Mouse (Mus musculus) cerebellum, adult 11 months (tissue): ENCODE measurements around the gene AC124502.3.
A peak's percentile ranks its signal among the peaks of the same experiment; 100 is the strongest.
"Not testable (repeated sequence)": the region's sequence is repeated elsewhere in the genome, so short reads cannot be mapped to it uniquely, and the experiment has no call there.

ENCODE experiments used
- DNase-seq: peaks from one replicate; pipeline ENCODE4 v3.0.0; 2022

Gene AC124502.3

DNA sequence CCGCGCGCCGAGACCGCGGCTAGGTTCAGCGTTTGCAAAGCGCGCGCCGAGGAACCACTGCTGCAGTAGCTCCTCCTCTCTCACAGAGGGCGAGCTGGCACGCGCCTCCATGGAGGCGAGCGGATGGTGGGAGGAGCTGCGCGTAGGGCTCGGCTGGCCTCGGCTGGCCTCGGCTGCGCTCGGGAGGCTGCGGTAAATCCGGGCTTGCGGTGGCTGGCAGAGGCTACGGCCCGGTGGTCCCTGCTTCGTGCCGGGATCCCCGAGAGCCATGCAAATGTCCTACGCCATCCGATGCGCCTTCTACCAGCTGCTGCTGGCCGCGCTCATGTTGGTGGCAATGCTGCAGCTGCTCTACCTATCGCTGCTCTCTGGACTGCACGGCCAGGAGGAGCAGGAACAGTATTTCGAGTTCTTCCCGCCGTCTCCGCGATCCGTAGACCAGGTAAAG is at the start of gene AC124502.3, which contains the start of gene B4gat1:
Gene AC124502.3 (plus strand): TSS at position 183 of the 448 bp plus-strand sequence.
Gene B4gat1 (plus strand): TSS at position 118 of the 448 bp plus-strand sequence.
- peak; percentile 92 for DNase-seq

DNA sequence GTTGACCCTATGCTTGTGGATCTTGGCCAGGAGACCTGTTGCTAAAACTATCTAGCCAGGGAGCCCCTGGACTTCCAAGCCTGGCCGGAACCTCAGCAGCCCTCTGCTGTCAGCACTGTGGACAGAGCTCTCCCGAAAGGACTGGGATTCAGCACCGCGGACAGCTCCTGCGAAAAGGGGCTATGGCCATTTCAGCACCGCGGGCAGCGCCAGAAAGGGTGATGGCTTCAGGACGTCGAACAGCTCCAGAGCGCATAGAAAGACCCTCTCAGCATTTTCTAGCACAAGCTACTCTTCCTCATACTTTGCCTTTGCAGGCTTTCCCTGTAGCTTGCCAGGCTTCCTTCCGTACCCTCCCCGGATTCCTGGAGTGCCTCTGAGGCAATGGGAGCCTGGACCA is 49.7 kb upstream of the AC124502.3 start:
- DNase-seq = peak; percentile 35

DNA sequence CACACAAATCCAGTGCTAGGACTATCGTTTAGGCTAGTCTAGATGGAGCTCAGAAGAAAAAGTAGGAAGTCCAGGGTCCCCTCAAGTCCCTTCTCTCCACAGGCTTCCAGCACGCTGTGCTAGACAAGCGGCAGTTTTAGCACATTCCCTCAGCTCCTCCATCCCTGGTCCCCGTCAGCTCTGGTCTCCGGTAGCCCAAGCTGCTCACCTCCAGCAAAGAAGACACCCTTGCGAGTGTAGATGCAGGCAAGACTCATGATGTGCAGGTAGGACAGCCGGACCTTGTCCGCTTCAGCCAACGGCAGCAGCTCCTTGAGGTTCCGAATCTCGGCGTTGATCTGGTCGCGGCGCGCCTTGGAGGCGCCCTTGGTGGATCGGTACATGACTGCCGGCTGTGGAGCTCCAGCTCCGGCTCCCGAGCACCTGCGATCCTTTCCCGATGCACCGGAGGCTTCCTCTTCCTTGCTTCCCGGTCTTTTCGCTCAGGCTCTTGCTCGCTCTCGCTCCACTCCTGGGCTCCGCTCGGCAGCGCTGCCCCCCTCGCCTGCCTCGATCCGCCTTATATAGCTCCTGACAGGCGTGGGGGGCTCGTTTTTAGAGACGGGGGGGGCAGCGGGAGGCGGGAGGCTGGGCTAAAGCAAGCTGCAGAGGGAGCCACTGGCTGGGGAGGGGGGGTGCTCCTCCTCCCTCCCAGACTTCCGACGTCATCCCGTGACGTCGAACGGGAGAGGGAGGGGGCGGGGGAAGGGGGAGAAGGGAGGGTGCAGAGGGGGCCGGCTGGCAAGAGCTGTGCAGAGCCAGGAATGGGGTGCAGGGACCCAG is 49.0 kb upstream of the AC124502.3 start:
- peak; percentile 80 for DNase-seq

DNA sequence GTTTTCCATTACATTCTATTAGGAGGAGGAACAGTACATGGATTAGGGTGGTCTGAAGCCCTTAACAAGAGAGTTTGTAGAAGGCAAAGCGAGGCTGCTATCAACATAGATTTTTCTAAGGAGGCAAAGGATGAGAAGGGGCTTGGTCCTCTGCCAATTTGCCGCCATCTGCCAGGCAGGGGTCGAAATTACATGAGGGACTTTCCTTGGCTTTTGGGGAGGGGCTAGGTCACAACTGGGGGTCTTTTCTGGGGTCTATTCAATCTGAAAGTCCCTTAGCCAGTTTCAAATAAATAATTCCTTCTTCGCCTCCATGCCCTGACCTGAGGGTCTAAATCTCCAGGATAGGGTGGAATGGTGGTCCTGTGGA is 48.5 kb upstream of the AC124502.3 start, which contains the start of gene Npas4:
Gene Npas4 (minus strand): TSS at position 61 of the 370 bp plus-strand sequence.
- DNase-seq = no peak

DNA sequence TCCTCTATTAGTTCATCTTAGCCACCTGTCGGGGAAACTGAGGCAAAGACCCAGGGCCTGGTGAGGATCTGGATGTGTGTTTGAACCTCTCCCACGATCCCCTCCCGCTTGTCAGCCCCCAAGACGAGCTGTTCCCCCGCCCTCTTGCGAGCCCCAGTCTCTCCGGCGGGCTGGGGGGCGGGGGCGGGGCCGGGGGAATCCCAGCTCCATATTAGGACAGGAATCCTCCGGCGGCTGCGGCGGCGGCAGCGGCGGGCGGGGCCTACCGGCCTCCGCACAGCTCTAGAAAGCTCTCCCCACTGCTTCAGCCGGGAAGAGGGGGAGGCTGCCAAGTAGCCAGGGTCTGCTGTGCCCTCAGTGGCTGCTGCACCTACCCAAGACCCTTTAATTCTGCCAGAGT is 48.0 kb upstream of the AC124502.3 start:
- no peak for DNase-seq

DNA sequence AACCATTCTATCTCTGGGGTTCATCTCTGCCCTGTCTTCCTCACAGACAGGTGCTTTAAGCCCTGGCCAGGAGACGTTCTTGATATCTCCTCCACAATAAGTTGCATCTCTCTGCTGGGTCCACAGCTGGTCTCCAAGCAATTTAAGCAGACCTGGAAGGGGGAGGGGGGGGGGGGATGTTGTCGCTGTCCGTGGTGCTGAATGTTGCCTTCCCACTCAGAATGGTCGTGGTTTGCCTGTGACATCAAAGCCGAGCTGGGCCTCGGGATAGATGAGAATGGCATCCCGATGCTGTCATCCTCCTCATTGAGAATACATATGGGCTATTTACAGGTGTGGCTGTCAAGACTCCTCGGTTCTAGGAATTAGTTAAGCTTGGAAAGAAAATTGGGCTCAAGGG is 46.3 kb upstream of the AC124502.3 start:
- no peak for DNase-seq

DNA sequence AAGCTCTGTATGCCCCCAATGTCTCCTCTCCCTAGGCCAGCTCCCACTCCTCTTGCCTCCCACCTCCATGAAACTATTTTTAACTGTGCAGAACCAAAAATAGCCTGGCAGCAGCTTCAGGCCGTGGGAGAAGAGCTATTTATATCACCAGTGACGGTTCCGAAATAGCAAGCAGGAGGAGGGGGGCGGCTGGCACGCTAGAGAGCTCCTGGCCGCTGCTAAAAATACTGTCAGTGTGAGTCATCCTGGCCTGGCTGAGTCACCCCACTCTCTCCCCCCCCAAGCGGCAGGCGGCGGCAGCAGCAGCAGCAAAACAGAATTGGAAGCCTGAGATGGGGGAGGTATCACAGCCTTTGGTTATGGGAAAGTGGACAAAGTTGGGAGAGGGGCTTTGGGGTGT is 45.8 kb upstream of the AC124502.3 start:
- peak; percentile 81 for DNase-seq

DNA sequence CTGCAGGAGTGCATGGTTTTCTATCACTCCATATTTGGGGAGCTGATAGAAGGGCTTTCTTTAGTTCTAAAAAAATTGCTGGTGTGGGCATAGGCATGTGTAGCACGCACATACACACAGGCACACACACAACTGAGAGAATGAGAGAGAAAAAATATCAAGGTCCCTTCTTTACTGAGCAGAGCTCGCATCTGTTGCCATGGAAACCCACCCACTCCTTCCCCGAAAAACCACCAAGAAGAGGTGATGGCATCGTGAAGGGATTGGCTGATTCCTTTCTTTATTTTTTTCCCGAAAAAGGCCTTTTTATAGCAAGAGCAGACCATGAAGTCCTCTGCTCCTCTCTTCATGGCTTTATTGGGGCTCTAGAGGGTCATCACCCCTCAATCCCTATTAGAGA is 44.6 kb upstream of the AC124502.3 start:
- DNase-seq = no peak

DNA sequence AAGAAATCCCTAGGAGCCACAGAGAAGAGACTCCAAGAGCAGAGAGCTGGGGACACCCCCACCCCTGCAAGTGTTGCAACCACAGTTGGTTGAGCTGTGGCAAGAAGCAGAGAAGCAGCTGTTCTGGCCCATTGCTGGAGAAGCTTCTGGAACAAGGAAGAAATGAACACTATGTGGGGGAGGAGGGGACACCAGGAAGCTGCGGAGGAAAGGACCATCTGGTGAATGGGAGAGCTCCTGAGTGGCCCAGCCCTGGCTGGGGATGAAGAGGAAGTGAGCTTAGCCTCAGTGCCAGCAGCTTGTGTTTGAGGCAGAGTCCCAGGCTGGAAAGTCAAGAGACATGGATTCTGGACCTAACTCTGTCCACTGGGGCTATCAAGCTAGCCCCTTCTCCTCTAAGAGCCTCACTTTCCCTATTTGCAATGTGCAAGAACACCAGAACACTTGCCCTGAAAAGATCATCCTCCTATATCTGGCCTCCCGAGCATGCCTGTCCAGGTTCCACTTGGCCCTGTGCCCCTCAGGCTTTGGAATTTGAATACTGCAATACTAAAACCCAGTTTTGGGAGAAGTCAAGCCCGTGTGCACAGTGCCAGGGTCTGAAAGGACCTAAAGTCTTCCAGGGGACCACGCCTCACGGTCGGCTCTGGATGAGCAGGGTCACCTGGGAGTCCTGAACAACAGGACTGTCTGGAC is 39.1 kb upstream of the AC124502.3 start:
- DNase-seq = no peak

DNA sequence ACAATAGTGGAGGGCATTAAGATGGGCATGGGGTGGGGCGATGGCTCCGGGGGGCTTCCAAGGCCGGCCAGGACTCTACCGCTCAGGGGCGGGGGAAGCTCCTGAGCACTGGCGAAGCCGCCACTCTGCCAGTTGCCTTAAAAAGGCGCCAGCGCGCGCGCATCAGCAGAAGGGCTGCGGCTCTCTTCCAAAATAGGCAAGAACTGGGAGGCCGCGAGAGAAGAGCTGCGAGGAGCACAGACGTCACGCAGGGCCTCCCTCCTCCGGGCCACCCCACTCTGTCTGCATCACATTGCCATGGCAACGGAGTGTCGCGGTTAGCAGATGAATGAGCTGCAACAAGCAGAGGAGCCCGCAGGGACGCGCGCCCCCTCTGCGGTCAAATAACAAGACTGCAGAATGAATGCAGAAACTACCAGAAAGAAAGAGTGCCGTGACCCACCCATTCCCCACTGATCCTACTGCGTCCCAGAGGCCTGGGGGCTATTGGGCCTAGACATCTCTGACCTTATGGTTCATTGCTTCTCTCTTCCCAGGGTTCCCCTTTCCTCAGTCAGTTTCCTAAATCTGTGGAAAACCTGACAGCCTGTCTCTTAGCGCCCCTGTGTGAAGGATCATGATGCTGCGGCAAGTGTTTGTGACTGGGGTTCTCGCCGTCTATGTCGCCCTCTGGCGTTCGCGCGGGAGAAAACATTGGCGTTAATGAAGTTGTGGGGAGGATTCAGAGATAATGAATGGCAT is 36.9 kb upstream of the AC124502.3 start:
- DNase-seq = peak; percentile 85

DNA sequence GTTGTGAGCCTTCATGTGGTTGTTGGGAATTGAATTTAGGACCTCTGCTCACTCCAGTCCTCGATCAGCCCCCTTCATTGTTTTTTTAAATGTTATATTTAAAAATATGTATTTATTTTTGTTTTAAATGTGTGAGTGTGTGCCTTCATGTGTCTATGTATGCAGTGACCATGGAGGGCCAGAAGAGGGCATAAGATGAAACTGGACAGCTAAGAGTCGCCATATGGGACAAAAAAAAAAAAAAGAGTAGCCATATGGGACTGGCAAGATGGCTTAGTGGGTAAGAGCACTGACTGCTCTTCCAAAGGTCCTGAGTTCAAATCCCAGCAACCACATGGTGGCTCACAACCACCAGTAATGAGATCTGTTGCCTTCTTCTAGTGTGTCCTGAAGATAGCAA is 35.0 kb upstream of the AC124502.3 start:
- DNase-seq = not testable (repeated sequence)

DNA sequence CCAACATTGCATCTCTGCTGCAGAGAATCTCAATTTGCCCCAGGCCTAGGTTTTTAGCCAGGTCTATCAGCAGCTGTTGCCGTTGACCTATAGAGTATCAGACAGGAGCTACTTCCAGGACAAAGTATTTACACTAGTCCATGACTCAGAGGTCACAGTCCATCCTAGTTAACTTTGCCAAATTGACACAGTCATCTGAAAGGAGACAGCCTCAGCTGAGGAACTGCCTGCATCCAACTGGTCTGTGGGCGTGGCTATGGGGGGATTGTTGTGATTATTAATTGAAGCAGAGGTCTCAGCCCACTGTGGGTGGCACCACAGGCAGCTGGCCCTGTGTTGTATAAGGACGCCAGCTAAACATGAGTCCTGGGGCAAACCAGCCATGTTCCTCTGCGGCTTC is 33.8 kb upstream of the AC124502.3 start:
- DNase-seq = no peak

DNA sequence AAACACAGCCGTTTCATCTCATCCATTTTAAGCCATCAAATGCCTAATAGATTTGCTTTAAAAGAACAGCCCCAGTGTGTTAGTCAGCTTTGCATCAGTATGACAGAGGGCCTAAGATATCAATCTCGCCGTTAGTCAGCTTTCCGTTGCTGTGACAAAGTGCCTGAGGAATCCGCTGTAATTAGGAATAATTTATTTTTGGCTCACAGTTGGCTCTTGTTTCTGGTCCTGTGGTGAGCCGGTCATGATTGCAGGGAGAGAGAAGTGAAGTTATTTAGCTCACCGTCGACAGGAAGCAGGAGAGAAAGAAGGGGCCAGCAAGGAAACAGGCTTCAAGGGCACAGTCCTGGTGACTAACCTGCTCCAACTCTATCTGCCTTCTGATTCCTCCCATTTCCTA is 25.6 kb upstream of the AC124502.3 start:
- no peak for DNase-seq

DNA sequence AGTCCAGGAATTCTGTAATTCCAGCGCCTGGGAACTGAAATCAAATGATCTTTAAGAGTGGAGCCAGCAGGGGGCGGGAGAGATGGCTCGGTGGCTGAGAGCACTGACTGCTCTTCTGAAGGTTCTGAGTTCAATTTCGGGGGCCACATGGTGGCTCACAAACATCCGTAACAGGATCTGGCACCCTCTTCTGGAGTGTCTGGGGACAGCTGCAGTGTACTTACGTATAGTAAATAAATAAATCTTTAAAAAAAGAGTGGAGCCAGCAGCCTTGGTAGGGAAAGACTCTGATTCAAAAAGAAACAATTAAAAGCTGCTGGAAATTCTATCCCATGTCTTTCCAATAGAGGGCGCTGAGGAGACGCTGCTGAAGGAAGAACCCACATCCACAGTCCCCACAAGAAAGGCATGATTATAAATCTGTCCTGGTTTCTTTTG is 23.7 kb upstream of the AC124502.3 start:
- DNase-seq = no peak

DNA sequence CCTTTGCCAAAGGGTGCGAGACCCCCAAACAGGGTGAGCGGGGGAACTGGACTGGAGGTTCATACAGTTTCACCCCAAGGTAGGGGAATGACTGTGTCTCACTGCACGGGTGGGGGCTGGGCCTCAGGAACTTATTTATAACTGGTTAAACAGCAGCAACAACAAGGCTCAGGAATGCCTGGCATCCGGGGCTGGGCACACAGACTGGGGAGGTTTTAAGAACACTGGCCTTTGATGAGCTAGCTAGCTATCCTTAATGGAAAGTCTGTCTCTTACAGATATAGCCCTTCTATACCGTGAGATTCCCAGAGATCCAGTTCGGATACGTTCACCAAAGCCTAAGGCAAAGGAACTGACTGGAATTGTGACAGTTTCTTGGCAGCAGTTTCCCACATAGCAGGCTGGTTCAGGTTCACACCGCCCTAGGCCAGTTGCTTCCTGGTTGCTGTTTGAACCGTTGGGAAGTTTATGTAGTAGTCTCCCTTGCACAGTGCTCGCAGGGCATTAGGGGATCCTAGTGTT is 22.4 kb upstream of the AC124502.3 start:
- no peak for DNase-seq

DNA sequence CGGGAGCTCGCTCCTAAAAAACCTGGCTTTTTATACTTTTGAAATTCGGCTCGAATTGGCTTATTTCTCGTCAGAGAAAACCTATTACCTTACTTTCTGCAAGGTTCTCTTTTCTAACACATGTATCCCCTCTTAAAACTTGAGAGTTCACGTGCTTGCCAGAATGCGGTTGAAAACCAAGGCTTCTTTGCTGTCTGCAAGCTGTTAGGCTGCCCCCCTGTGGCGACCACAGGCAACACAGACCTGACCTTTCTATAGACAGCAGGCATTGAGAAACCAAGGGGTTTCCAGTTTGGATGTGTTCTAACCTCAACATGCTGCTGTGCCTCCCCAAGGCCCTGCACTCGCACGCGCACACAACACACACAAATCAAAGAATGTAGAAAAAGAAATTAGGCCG is 21.9 kb upstream of the AC124502.3 start:
- peak; percentile 60 for DNase-seq

DNA sequence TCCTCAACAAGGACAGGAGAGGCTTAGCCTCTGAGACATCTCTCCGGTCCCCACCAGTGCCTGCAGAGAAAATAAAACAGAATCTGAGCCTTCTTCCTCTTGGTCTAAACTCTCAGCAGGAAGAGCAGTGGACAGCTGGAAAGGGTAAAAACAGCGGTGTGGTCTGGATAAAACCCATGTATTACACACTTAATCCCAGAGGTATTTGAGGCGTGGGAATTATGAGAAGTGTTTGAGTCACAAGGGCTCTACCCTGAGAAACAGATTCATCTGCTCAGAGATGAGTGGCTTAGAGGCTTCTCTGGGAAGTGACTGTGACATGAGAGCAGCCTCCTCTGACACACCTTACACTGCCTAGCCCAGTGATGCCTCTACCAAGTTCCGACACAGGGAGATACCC is 21.1 kb upstream of the AC124502.3 start:
- DNase-seq = no peak

DNA sequence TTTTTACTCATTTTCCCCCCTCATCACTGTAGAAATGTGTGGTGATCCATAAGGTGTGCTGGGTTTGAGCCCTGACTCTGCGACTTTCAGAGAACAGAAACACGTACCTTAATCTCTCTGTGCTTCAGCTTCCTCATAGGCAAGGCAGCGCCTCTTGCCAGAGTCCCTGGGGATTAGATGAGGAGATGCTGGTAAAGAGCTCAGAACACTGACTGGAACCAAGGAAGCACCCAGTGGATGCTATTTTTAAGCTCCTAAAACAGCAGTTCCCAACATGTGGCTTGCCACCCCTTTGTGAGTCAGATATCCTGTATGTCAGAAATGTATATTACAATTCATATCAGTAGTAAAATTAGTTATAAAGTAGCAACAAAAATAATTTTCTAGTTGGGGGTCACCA is 20.5 kb upstream of the AC124502.3 start:
- no peak for DNase-seq

DNA sequence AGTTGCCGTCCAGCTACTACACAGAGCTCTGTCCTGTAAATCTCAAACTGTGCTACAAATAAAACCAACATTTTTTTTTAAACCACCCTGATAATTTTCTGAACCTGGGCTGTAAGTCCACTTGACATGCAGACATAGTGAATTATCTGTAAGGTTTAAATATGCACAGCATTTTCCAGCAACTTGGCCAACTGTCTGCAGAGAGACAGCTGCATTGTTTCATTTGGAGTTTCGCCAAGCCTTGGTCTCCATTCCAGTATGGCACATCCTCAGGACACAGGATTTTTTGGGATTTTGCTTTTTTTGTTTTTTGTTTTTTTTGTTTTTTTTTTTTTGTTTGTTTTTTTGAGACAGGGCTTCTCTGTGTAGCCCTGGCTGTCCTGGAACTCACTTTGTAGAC is 17.3 kb upstream of the AC124502.3 start:
- no peak for DNase-seq

DNA sequence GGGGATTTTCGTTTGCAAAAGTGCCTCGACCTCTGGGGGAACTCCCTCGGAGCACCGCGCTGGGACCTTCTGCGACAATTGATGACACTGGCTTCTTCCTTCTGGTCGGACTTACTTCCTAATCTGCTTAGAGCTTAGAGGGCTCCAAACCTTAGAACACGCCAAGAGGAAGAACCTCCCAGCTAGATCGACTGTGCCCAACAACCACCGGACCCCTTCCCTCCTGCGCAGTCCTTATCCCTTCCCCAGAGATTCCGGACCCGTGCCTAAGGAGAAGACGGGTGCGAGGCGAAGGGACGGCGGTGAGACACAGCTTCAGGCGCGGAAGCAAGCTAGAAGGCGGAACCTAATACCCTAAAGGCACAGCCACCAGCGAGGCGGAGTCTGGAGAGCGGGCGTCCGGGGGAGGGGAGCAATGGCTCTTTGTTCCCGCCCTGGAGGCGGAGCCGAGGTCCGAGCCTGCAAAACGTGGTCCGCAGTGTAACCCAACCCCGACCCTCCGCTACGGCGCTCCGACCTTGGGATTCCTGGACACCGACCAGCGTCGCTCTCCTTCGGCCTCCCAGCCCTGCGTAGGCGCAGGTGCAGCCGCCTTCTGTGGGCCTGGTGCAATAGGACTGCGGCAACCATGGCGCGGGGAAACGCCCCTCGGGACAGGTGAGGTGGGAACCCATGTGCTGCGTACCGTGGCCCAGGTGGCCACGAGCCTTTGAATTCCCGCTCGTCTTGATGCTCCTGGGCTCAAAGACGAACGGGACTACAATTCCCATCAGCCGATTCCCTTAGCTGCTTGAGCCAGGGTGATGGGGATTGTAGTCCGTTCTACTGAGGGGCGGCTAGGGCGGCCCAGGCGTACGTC is 14.8 kb upstream of the AC124502.3 start, which contains the start of gene Slc29a2:
Gene Slc29a2 (plus strand): TSS at position 240 of the 859 bp plus-strand sequence.
- peak; percentile 90 for DNase-seq

DNA sequence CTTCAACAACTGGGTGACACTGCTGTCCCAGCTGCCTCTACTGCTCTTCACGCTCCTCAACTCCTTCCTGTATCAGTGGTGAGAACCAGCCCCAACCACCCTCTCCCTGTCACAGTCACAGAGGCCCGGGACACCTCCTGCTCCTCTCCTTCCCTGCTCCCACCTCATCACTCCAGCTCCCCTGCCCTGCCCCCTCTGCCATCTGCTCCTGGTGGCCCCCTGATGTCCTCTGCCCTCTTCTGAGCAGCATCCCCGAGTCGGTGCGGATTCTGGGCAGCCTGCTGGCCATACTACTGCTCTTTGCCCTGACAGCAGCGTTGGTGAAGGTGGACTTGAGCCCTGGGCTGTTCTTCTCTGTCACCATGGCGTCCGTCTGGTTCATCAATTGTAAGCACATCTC is 12.6 kb upstream of the AC124502.3 start:
- no peak for DNase-seq

DNA sequence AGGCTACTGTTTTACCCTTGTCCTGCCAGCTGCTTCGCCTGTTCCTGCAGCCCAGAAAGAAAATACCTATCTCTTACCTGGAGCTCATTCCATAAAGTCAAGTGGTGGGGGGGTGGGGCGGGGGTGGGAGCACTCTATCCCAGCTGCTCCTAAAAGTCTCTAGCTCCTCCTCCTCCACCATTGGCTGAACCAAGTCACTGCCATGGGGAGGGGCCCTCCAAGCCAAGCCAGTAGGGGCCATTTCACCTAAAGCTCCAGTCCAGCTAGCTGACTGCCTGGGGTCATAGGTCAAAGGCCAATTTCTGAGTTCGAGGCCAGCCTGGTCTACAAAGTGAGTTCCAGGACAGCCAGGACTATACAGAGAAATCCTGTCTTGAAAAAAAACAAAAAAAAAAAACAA is 6.0 kb upstream of the AC124502.3 start:
- no peak for DNase-seq
